Mouse (Mus musculus): Measurements from ENCODE around the gene Slc26a10.
"Not testable (repeated sequence)": the region's sequence is repeated elsewhere in the genome, so short reads cannot be mapped to it uniquely, and the experiment has no call there.

Gene Slc26a10

DNA sequence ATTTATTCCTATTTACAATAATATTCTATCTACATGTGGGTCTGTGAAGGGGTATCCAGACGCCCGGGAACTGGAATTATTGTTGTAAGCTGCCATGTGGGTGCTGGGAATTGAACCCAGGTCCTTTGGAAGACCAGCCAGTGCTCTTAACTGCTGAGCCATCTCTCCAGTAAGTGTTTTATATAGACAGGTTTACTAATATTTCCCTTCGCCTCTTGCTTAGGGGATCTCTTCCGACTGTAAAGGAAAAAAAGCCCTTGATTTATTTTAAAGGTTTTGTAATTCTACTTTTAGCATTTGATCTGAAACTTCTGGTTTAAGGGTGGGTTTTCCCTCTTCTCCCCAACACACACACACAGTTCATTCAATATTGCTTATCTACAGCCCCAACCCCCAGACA, 16.3 kb downstream of the Slc26a10 start:
- no peak for DNase-seq (ENCODE audit: low read depth, low spot score)

DNA sequence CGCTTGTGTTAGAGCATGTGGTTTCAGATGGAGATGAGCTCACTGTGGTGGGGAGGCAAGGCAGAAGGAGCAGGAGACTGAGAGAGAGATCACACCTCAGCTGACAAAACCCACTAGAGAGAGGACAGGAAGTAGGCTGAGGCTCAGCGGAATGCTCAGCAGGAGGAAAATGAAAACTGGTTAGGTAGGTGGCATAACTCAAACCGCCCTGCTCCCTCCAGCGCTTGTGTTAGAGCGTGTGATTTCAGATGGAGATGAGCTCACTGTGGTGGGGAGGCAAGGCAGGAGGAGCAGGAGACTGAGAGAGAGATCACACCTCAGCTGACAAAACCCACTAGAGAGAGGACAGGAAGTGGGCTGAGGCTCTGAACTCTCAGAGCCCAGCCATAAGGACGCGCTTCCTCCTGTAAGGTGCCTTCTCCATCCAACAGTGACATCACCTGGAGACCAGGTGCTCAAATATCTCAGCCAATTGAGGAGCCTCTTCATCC, 17.6 kb downstream of the Slc26a10 start:
- DNase-seq (ENCODE audit: low read depth, low spot score), result not testable (repeated sequence)

DNA sequence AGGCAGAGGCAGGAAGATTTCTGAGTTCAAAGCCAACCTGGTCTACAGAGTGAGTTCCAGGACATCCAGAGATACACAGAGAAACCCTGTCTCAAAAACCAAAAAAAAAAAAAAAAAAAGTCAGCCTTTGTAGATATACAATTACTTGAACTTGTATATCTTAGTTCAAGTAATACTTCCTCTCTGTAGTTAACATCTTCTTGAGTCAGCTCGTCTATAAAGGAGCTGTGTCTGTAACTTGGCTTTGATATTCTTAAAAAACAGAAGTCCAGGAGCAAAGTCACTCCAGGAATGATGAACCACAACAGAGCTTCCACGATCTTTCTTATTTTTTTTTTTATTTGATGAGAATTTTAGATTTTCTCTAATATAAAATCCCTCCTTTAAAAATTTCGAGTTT, 19.7 kb downstream of the Slc26a10 start:
- DNase-seq (ENCODE audit: low read depth, low spot score), result no peak

DNA sequence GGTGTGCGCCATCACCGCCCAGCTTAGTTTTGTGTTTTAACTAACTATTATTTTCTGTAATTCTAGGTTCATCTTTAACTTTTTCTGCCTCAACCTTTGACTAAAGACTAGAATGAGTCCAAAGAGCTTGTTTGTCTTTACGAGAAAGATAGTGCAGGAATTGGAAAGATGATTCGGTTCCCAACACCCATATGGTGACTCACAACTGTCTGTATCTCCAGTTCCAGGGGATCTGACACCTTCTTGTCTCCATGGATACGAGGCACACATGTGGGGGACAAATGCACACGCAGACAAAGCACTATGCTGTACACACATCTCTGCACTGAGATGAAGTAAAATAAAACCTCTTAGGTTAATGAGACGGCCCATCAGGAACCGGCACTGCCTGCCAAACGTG, 20.4 kb downstream of the Slc26a10 start:
- DNase-seq (ENCODE audit: low read depth, low spot score), result no peak

DNA sequence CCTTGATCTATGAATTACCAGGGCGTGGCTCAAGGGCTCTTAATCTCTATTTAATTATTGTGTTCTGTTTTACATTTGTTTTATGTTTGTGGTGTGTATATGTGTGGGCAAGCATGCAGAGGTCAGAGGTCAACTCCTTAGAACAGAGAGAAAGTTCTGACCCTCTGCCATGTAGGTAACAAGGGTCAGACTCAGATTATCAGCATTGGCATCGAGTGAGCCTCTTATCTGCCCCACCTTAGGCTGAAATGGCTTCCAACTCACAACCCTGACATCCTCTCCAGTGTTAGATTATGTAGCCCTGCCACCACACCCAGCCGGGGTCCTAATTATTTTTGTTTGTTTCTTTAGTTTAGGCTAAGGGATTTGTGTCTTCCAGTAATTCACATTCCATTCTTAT, 22.0 kb downstream of the Slc26a10 start:
- no peak for DNase-seq (ENCODE audit: low read depth, low spot score)

DNA sequence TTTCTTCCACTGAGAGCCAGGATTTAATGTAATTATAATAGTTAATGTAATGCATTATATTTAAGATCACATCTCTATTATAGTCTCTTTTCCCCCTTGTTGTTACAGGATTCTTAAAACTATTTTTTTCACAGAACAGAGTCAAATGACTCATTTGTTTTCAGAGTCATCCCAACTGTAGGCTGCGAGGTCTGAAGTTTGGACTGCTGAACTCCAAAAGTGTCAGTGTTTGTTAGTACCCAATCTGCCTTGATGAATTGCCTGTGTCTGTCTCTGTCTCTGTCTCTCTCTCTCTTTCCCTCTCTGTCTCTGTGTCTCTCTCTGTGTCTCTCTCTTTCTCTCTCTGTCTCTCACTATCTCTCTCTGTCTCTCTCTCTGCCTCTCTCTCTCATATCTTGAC, 23.9 kb downstream of the Slc26a10 start:
- no peak for DNase-seq (ENCODE audit: low read depth, low spot score)

DNA sequence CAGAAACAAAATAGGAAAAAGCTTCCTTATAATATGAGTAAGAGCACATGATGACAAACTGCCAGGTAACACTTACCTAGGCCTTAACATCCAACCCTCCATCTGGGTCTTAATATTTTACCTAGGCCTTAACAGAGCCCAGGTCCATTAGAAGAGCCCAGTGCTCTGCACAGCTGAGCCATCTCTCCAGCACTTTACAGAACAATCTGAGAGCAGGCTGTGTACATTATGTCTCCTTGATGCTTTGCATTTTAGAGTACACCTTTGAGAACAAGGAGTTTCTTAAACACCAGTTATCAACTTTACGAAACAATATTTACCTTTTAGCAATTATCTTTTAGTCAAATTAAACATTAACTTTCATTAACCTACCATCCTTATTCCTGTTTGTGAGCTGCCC, 24.4 kb downstream of the Slc26a10 start:
- DNase-seq (ENCODE audit: low read depth, low spot score), result no peak

DNA sequence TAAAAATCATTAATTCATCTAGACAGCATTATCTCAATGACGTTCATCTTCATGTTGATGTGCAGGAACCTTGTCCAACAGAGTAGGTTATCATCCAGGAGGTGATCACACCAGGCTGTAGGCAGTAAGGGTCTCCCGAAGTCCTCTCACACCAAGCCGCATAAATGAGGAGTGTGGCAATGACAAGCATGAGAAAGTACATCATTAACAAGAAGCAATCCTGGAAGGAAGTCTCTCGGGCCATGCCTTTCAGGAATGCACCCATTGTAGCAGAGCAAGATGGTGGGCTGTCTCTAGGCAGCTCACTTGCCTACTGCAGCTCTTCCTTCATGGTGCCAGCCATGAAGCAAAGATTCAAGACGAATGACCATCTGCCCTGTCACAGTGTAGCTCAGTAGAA, 25.8 kb downstream of the Slc26a10 start:
- DNase-seq (ENCODE audit: low read depth, low spot score), result no peak

DNA sequence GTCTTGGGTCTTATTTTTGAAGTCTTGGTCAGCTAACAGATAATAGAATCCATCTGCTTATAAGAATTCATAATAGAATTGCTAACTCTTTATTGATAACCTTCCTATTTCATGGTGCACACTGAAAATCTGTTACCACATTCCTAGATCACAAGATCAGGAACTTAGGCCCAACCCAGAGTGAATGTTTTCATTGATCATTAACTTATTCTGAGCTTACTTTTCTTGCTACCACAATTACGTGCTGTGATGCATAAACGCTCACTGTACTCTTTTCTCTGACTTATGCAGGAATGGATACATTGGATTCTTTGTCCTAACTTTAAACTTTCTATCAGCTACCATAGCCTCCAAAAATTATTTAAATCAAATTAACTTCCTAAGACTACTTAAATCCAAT, 26.2 kb downstream of the Slc26a10 start:
- no peak for DNase-seq (ENCODE audit: low read depth, low spot score)

DNA sequence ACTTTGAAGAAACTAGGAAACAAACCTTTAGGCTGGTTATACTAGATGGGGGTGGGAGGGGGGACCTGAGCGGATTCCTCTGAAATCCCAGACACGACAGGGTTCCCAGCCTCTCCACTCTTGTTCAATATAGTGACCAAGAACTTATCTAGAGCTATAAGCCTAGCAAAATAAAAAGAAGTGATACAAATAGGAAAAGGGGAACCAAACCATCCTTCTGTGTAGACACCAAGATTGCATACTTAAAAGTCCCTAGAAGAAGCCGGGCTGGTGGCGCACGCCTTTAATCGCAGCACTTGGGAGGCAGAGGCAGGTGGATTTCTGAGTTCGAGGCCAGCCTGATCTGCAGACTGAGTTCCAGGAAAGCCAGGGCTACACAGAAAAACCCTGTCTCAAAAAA, 27.1 kb downstream of the Slc26a10 start:
- no peak for DNase-seq (ENCODE audit: low read depth, low spot score)

DNA sequence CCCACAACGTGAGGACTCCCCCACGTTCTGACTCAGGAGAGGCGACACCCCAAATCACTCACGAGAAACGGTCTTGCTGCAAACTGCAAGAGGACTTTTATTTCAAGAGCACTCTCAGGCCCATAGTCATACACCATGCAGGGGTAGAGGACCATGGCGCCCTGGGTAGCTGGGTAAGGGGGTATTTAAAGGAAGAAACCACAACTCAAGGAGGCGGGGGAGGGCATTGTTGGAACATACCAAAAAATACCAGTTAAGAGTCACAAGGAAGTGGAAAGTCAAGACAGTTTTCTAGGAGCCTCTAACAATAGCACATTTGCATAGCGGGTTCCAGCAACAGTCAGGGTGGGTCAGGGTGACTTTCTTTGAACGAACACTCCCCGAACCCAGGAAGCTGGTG, 27.9 kb downstream of the Slc26a10 start:
- DNase-seq (ENCODE audit: low read depth, low spot score), result not testable (repeated sequence)

DNA sequence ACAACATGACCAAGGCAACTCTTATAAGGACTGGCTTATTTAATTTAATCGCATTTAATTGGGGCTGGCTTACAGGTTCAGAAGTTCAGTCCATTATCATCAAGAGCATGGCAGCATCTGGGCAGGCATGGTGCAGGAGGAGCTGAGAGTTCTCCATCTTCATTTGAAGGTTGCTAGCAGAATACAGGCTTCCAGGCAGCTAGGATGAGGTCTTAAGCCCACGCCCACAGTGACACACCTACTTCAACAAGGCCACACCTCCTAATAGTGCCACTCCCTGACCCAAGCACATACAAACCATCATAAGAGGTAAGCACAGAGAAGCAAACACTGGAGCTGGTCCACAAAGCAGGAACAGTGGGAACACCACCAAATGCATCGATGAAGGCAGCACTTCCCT, 29.2 kb downstream of the Slc26a10 start:
- DNase-seq (ENCODE audit: low read depth, low spot score), result not testable (repeated sequence)

DNA sequence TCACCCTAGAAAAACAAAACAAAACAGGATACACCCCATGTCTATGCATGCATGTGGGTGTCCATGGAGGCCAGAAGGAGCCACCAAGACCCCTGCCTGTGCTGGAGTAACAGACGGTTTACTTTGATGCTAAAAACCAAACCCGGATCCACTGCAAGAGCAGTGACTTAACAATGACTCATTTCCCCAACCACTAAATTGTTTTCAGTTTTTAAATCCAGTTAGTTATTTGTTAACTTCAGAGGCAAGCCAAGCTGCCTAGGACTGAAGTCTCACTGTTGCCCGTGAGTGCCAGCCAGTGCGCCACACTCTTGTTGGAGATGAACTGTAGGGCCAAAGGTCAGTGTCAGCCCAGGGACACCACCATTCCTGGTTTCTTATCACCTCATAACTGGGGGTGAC, 30.0 kb downstream of the Slc26a10 start:
- DNase-seq (ENCODE audit: low read depth, low spot score), result no peak

DNA sequence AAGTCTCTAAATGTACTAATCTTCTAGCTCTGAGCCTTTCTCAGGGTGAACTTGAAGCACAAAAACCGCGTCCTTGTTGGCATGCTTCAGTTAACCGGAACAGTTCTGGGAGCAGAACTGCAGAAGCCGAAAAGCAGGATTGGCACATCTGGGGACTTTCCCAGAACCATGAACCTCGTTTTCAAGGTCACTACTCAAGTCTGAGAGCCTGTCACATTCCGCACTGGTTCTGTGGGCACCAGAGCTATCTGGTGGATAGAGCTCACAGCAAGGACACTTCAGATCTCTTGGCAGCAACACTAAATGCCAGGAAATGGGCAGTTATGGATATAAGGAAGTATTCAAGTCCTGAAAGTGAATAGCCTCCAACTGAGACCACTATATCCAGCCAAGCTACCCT, 33.3 kb downstream of the Slc26a10 start:
- DNase-seq (ENCODE audit: low read depth, low spot score), result no peak

DNA sequence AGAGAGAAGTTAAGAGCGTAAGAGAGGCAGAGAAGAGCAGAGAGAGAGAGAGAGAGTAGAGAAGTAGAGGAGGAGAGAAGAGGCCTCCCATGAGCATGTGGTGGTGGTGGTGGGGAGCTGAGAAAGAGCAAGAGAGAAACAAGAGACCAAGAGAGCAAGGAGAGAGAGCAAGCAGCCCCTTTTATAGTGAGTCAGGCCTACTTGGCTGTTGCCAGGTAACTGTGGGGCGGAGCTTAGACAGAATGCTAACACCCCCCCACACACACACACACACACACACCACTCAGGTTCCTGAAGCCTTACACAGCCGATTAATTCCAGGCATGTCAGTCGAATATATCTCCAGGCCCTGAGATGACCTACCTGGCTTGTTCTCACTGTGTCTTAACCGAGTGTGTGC, 35.1 kb downstream of the Slc26a10 start:
- no peak for DNase-seq (ENCODE audit: low read depth, low spot score)

DNA sequence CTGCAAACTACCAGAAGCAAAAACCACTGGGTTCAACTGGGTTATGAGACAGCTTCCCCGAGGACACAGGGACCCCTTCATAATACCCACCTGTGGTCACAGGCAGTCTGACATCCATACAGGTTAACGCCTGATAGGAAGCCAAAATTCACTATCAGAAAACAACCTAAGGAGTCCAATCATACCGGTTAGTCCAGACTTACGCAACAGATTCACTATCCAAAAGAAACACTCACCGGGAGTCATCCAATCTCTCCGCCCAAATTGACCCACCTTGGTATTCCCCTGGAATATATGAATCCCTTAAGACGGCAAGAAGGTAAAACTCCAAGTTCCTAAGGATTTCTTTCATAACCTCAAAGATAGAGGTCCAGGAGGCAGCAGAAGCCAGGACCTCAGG, 35.9 kb downstream of the Slc26a10 start:
- no peak for DNase-seq (ENCODE audit: low read depth, low spot score)

DNA sequence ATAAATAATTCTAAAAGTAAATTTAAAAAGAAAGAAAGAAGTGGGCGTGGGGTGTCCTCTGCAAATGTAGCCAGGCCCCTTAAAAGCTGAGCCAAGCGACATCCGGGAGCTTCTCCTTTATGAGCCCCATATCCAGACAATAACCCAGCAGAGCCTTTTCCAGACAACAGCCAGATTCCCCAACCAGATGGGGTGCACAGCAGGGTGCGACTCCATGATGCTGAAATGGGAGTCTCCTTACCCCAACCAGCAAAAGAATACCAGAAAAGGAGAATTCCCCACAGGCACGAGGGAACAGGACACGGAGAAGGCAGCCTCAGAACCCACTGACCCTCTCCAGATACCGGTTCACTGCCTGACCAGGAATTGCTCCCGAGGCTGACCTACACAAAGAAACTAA, 37.2 kb downstream of the Slc26a10 start:
- no peak for DNase-seq (ENCODE audit: low read depth, low spot score)

DNA sequence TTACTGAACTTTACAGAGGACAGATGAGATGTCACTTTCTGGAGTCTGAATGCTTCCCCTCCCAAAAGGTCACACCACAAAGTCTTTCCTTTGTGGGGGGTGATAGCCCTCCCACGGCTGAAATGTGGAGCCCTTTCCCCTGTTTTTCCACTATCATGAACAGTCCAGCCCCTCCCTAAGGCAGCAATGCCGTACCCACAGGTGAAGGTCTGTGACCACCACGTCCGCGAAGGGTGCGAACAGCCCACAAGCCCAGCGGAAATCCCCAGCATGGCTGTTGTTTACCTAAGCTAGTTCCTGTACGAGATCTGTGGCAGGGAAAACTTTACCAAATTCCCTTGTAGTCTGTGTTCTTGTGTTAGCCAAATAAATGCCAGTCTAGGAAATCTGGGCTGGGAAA, 38.9 kb downstream of the Slc26a10 start:
- DNase-seq (ENCODE audit: low read depth, low spot score), result no peak

DNA sequence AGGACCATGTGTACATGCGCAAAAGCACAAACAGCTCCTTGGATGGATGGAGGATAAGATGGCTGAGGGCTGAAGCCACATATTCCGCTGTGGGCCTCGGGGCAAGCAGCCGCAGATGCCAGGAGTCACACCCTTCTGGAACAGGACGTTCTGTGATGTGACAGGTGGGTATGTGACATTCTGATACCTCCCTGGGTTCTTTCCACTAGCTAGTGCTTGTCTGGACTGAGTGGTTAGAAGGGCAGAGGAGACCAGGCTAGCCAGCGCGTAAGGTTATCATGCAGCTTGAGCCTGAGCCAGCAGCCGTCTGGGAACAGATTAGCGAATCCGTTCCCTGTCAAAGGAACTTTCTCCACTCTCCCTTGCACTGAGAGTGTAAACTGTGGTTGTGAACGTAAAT, 39.5 kb downstream of the Slc26a10 start:
- no peak for DNase-seq (ENCODE audit: low read depth, low spot score)

DNA sequence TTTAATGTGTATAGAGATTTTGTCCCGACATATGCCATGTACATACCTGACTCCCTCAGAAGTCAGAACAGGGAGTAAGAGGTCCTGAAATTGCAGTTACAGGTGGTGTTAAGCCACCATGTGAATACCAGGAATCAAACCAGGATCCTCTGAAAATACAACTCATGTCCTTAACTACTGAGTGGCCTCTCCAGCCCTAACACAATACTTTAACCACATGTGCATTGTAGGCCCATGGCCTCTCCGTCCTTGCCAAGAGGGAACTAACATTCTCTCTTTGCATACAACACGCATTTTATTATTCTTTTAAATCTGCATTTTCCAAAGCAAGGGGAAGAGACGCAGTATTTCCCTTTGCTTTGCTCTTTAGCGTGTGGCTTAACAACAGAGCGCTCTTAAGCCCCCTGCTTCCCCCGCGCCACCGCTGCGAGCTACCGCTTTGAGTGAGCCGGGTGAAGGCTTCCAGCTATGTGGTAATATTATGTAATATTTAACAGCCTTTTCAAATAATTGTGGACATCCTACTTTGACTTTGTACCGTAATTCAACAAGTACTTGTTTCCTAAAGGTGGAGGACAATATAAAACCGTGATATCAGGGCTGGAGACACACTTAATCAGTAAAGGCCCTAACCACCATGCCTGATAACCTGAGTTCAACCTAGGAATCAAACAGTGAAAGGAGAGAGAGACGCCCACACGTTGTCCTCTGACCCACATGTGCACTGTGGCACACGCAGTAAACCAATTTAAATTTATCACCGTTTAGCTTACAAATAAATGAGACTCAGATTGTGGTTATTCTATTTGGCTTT, 41.9 kb downstream of the Slc26a10 start:
- DNase-seq (ENCODE audit: low read depth, low spot score), result no peak

DNA sequence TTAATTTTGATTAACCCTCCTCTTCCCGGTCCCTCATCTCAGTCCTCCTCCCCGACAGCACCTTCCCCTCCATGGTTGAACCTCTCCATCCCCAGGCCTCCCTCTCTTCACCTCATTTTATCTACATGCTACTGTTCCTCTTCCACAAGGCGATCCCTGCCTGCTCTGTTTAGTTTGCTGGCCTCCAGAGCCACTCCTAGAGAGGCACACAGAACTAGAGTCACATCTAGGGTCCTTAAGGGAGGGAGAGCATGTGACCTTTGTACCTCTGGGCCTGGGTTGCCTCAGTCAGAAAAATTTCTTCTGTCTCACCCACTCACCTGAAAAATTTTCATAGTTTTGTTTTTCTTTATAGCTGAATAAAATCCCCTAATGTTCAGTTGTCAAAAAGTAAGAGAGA, 42.5 kb downstream of the Slc26a10 start:
- DNase-seq (ENCODE audit: low read depth, low spot score), result no peak

DNA sequence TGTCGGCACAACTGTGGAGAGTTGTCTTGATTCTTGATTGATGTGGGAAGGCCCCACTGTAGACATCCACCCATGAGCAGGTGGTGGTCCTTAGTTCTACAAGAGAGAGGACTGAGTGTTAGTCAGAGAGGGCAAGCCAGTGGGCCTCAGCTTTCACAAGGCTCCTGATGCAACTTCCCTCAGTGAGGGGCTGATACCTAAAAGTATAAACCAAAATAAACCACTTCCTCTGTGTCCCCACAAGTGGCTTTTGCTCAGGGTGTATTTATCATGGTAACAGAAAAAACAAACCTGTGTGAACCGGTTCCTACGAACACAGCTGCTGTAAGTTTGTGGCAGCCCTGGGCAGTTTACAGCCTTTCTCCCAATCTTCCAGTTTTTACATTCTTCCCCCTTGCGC, 43.9 kb downstream of the Slc26a10 start:
- no peak for DNase-seq (ENCODE audit: low read depth, low spot score)

DNA sequence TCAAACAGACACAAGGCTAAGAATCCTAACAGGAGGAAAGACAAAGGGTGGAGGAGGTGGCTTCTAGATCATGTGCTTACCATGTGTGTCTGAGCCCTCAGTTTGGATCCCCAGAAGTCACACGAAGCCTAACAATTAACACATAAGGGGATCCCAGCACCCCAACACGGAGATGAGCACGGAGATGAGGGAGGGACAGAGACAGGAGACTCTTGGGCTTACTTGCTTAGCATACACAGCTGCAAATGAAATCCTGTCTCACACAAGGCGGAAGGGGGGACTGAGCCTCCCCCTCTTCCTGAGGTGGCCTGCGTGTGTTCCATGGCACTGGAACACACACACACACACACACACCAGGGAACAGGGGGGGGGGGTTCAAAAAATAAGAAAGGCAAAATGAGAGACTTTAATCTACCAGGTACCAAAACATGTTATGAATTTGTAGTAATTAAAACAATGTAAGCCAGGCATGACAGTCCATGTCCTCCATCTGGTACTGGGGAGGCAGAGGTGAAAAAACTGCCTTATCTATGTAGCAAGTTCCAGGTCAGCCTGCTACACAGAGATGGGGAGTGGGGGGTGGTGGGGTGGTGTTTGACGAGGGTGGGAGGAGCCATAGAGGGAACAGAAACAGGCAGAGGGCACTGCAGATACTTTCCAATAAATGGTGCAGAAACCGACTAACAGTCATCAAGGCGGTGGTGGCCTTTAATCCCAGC, 45.2 kb downstream of the Slc26a10 start:
- no peak for DNase-seq (ENCODE audit: low read depth, low spot score)

Measured in WW6 (cell line).